Mouse (Mus musculus) heart, embryonic 16.5 days (tissue): ENCODE measurements around the gene Stx12. TPM values are rescaled to one million over a fixed set of nuclear protein-coding genes. Genes with fewer than 3 reads are reported as not detected.

Source experiments
- ATAC-seq: fragments of 200-750 bp; cut with Nextera tagmentation; replicated peaks from 2 replicates; pipeline ENCODE4 v1.8.0; 2017; ENCODE audit warnings: moderate number of reproducible peaks; ENCODE audit not compliant: insufficient read depth, low FRiP score; ENCODE audit errors: extremely low read depth
- H3K27ac ChIP-seq: fragments of 300-500 bp; sonication (generic); 2 replicates; pipeline ENCODE4 v1.5.1; 2014; ENCODE audit warnings: mild to moderate bottlenecking, low read length, control low read depth, moderate library complexity
- H3K27me3 ChIP-seq: fragments of 300-500 bp; sonication (generic); 2 replicates; pipeline ENCODE4 v1.6.1; 2014; ENCODE audit warnings: low read length, mixed read lengths; ENCODE audit not compliant: control insufficient read depth, insufficient read depth
- H3K36me3 ChIP-seq: fragments of 300-500 bp; sonication (generic); 2 replicates; pipeline ENCODE4 v1.6.1; 2014; ENCODE audit not compliant: control insufficient read depth, insufficient read depth
- H3K4me1 ChIP-seq: fragments of 300-500 bp; sonication (generic); 2 replicates; pipeline ENCODE4 v1.6.1; 2014; ENCODE audit warnings: low read length, mixed read lengths; ENCODE audit not compliant: control insufficient read depth, insufficient read depth
- H3K4me2 ChIP-seq: fragments of 300-500 bp; sonication (generic); 2 replicates; pipeline ENCODE4 v1.6.1; 2014; ENCODE audit warnings: low read depth, mild to moderate bottlenecking, control low read depth, low read length
- H3K4me3 ChIP-seq: fragments of 300-500 bp; sonication (generic); 2 replicates; pipeline ENCODE4 v1.5.1; 2014; ENCODE audit warnings: mild to moderate bottlenecking, control low read depth, low read length
- H3K9ac ChIP-seq: fragments of 300-500 bp; sonication (generic); 2 replicates; pipeline ENCODE4 v1.6.1; 2014; ENCODE audit warnings: low read length, control low read depth
- H3K9me3 ChIP-seq: fragments of 300-500 bp; sonication (generic); replicated peaks from 2 replicates; pipeline ENCODE4 v1.6.1; 2016; ENCODE audit warnings: low read length; ENCODE audit not compliant: control insufficient read depth
- WGBS: fragments of 180-500 bp; shearing (Covaris S2); extraction: QIAGEN DNeasy Blood & Tissue Kit; methylation state at CpG from one replicate; pipeline ENCODE4 v1.1.7; 2014; 5-methylcytosine and 5-hydroxymethylcytosine counted together
- polyA plus RNA-seq: library from polyadenylated mRNA; unstranded; fragments of >200 nt; fragmentation: Nextera tagmentation; extraction: Ambion mirVana; gene quantifications from 2 replicates; pipeline ENCODE4 v1.2.1, GENCODE M21; 2015

The Stx12 gene
- polyA plus RNA-seq, 1 experiment from 2014 or later, result 56.9 TPM

- WGBS, result 51% methylated on average over 12 of the region's 12 CpGs
- Histone ChIP-seq H3K9me3 (peaks cover 4% of the 10 kb centered on the region; the same call in 1 of the 2 replicates), H3K27me3 (no peaks in the 10 kb centered on the region), H3K9ac (no peak overlapping the region), H3K4me1 (peaks cover 10% of the 10 kb centered on the region), H3K27ac (0 out of 2 replicates have a peak overlapping the region, but pooled peaks have one; percentile 37), H3K4me2 (no peak overlapping the region; the same call in 1 of the 2 replicates), H3K36me3 (no peaks in the 10 kb centered on the region), H3K4me3 (no peak overlapping the region)
- ATAC-seq, result no peak
Measured at GRCm38 (mm10) chr4:132805599-132806197, 78.6 kb downstream of the Stx12 start.

GRCm38 (mm10) chr4:132805146-132805545 lies 79.2 kb downstream of the Stx12 start:
- Histone ChIP-seq H3K4me2 (no peak overlapping the region), H3K9me3 (no peaks in the 10 kb centered on the region), H3K4me3 (no peak overlapping the region), H3K36me3 (no peaks in the 10 kb centered on the region), H3K27me3 (no peaks in the 10 kb centered on the region), H3K27ac (no peak overlapping the region), H3K9ac (no peak overlapping the region), H3K4me1 (peaks cover 10% of the 10 kb centered on the region)
- ATAC-seq, result no peak
- 69% methylated on average over 5 of the region's 5 CpGs for whole genome bisulfite sequencing

- ATAC-seq, result no peak
- Histone ChIP-seq H3K27ac (no peak overlapping the region), H3K36me3 (no peaks in the 10 kb centered on the region), H3K4me2 (no peak overlapping the region), H3K27me3 (no peaks in the 10 kb centered on the region), H3K4me1 (peaks cover 10% of the 10 kb centered on the region), H3K9me3 (no peaks in the 10 kb centered on the region), H3K9ac (no peak overlapping the region), H3K4me3 (no peak overlapping the region)
- 85% methylated on average over 6 of the region's 6 CpGs for WGBS
Measured at GRCm38 (mm10) chr4:132804331-132804730, 80.0 kb downstream of the Stx12 start.

GRCm38 (mm10) chr4:132803876-132804275 lies 80.4 kb downstream of the Stx12 start:
- H3K9ac ChIP-seq, result no peak overlapping the region
- peaks cover 10% of the 10 kb centered on the region for H3K4me1 ChIP-seq
- ATAC-seq, result no peak
- H3K36me3 ChIP-seq, result no peaks in the 10 kb centered on the region
- no peak overlapping the region for H3K4me2 ChIP-seq
- no peaks in the 10 kb centered on the region for H3K9me3 ChIP-seq
- H3K4me3 ChIP-seq, result no peak overlapping the region
- no peaks in the 10 kb centered on the region for H3K27me3 ChIP-seq
- H3K27ac ChIP-seq, result no peak overlapping the region
- 93% methylated on average over 7 of the region's 7 CpGs for WGBS

Other genes with a start within 250 kb of the Stx12 start
- 21.1 and 22.4 TPM in 2 replicates for gene Eya3, start 245.5 kb downstream of the Stx12 start, polyA plus RNA-seq
- 2.8 and 2.9 TPM in 2 replicates for gene Xkr8, start 152.0 kb downstream of the Stx12 start, polyA plus RNA-seq
- gene Smpdl3b, start 127.3 kb downstream of the Stx12 start, polyA plus RNA-seq, result 3.9 and 5.1 TPM in 2 replicates
- 68.6 and 72.8 TPM in 2 replicates for gene Rpa2, start 116.2 kb downstream of the Stx12 start, polyA plus RNA-seq
- 1.2 and 1.9 TPM in 2 replicates for gene Themis2, start 88.1 kb downstream of the Stx12 start, polyA plus RNA-seq
- gene Ppp1r8, start 41.3 kb downstream of the Stx12 start, polyA plus RNA-seq, result 37.1 and 42.9 TPM in 2 replicates
- 41.5 and 46.2 TPM in 2 replicates for gene Fam76a, start 38.0 kb upstream of the Stx12 start, polyA plus RNA-seq
- gene Fgr, start 89.6 kb upstream of the Stx12 start, polyA plus RNA-seq, result 0.70 and 1.4 TPM in 2 replicates
- gene Ahdc1, start 126.8 kb upstream of the Stx12 start, polyA plus RNA-seq, result 7.1 and 7.2 TPM in 2 replicates
- gene Wasf2, start 246.0 kb upstream of the Stx12 start, polyA plus RNA-seq, result 45.0 and 66.3 TPM in 2 replicates